Mouse (Mus musculus) lung, embryonic 15.5 days (tissue): ENCODE measurements around the gene Morc4. TPM values are rescaled to one million over a fixed set of nuclear protein-coding genes. Genes with fewer than 3 reads are reported as not detected.

Experiments used
- ATAC-seq: fragments of 200-750 bp; cut with Nextera tagmentation; 2 replicates; pipeline ENCODE4 v1.8.0; 2017; ENCODE audit warnings: moderate number of reproducible peaks, borderline replicate concordance; ENCODE audit not compliant: low FRiP score, low TSS enrichment; ENCODE audit errors: extremely low read depth
- H3K27ac ChIP-seq: fragments of 300-500 bp; sonication (generic); 2 replicates; pipeline ENCODE4 v1.5.1; 2015; ENCODE audit warnings: moderate library complexity, mild to moderate bottlenecking, inconsistent platforms
- H3K27me3 ChIP-seq: fragments of 300-500 bp; sonication (generic); 2 replicates; pipeline ENCODE4 v1.6.1; 2015; ENCODE audit warnings: inconsistent platforms
- H3K36me3 ChIP-seq: fragments of 300-500 bp; sonication (generic); 2 replicates; pipeline ENCODE4 v1.6.1; 2015; ENCODE audit warnings: inconsistent platforms
- H3K4me1 ChIP-seq: fragments of 300-500 bp; sonication (generic); 2 replicates; pipeline ENCODE4 v1.6.1; 2015; ENCODE audit warnings: inconsistent platforms
- H3K4me2 ChIP-seq: fragments of 300-500 bp; sonication (generic); 2 replicates; pipeline ENCODE4 v1.6.1; 2015; ENCODE audit warnings: inconsistent platforms, mild to moderate bottlenecking, moderate library complexity
- H3K4me3 ChIP-seq: fragments of 300-500 bp; sonication (generic); 2 replicates; pipeline ENCODE4 v1.5.1; 2015; ENCODE audit warnings: mild to moderate bottlenecking, inconsistent platforms
- H3K9ac ChIP-seq: fragments of 300-500 bp; sonication (generic); 2 replicates; pipeline ENCODE4 v1.6.1; 2015; ENCODE audit warnings: inconsistent platforms
- H3K9me3 ChIP-seq: fragments of 300-500 bp; sonication (generic); 2 replicates; pipeline ENCODE4 v1.6.1; 2016; ENCODE audit warnings: inconsistent platforms
- WGBS: fragments of 180-500 bp; shearing (Covaris S2); methylation state at CpG from one replicate; pipeline ENCODE4 v1.1.7; 2015; 5-methylcytosine and 5-hydroxymethylcytosine counted together
- polyA plus RNA-seq: library from polyadenylated mRNA; unstranded; fragments of >200 nt; fragmentation: Nextera tagmentation; extraction: Ambion mirVana; gene quantifications from 2 replicates; pipeline ENCODE4 v1.2.1, GENCODE M21; 2015

The Morc4 gene
- polyA plus RNA-seq, 1 experiment from 2014 or later = 16.1 TPM

DNA sequence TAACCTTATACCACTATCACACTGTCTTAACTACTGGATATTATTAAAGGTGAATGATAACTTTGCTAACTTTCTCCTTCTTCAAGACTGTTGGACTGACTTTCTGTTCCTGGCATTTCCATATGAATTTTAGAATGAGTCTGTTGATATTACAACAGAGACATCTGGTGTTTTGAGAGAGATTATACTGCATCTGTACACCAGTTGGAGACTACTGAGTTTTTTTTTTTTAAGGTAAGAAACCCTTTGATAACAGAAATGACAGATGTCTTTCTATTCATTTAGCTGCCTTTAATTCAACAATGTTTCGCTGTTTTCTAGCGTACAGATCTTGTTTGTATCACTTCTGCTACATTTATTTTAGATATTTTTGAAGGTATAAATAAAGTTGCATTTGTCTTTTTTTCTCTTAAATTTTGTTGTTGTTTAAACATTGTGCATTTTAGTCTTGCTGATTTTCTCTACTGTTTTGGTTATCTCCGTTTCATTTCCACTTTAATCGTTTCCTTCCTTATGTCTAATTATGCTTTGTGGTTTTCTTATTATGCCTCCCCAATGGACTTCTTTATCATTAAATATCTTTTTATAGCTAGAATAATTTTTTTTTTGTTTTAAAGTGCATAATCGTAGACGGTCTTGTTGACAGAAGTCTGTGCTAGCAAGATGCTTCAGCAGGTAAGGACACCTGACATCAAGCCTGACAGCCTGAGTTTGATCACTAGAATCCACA lies 42.9 kb downstream of the Morc4 start:
- Histone ChIP-seq H3K9me3 (no peaks in the 10 kb centered on the region), H3K27ac (no peak overlapping the region), H3K27me3 (no peaks in the 10 kb centered on the region), H3K36me3 (no peaks in the 10 kb centered on the region), H3K9ac (no peak overlapping the region), H3K4me2 (no peak overlapping the region), H3K4me3 (no peak overlapping the region), H3K4me1 (no peaks in the 10 kb centered on the region)
- 86% methylated on average over 6 of the region's 6 CpGs for WGBS
- no peak for ATAC-seq

- no peak overlapping the region for H3K4me2 ChIP-seq
- H3K27me3 ChIP-seq = no peaks in the 10 kb centered on the region
- 80% methylated on average over 4 of the region's 4 CpGs for WGBS
- H3K4me1 ChIP-seq = no peaks in the 10 kb centered on the region
- H3K27ac ChIP-seq = no peak overlapping the region
- H3K4me3 ChIP-seq = no peak overlapping the region
- no peaks in the 10 kb centered on the region for H3K36me3 ChIP-seq
- no peaks in the 10 kb centered on the region for H3K9me3 ChIP-seq
- no peak for ATAC-seq
- no peak overlapping the region for H3K9ac ChIP-seq
These were observed 44.6 kb downstream of the Morc4 start for GRCm38 (mm10) chrX:139826926-139827325.

DNA sequence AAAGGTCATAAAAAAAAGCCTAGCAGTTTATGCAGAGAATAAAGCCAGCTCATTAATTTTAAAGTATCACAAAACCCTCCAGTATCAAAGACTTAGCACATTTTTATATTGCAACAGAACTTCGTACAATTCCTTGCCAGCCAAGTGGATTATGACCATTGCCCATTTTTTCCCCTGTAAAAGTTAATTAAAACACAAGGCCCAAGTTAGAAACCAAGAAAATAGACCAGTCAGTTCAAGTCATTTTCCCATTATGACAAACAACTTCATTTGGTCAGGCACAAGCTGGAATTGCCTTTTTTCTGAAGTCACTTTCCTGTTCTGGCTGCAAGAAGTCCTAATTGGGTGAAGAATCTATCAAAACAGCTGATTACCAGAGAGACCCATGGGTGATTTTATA lies 46.1 kb downstream of the Morc4 start:
- no peaks in the 10 kb centered on the region for H3K4me1 ChIP-seq
- no peak overlapping the region for H3K4me3 ChIP-seq
- H3K27me3 ChIP-seq = no peaks in the 10 kb centered on the region
- no peak for ATAC-seq
- WGBS = 79% methylated on average over 1 of the region's 1 CpGs
- H3K27ac ChIP-seq = no peak overlapping the region
- H3K4me2 ChIP-seq = no peak overlapping the region
- H3K9ac ChIP-seq = no peak overlapping the region
- no peaks in the 10 kb centered on the region for H3K9me3 ChIP-seq
- no peaks in the 10 kb centered on the region for H3K36me3 ChIP-seq

GRCm38 (mm10) chrX:139815201-139815600 lies 56.3 kb downstream of the Morc4 start:
- Histone ChIP-seq H3K4me2 (no peak overlapping the region), H3K9me3 (no peaks in the 10 kb centered on the region), H3K4me3 (no peak overlapping the region), H3K27me3 (no peaks in the 10 kb centered on the region), H3K27ac (no peak overlapping the region), H3K4me1 (no peaks in the 10 kb centered on the region), H3K9ac (no peak overlapping the region), H3K36me3 (no peaks in the 10 kb centered on the region)
- 55% methylated on average over 5 of the region's 5 CpGs for WGBS
- no peak for ATAC-seq

GRCm38 (mm10) chrX:139814018-139814635 lies 57.4 kb downstream of the Morc4 start:
- no peaks in the 10 kb centered on the region for H3K36me3 ChIP-seq
- no peaks in the 10 kb centered on the region for H3K27me3 ChIP-seq
- H3K27ac ChIP-seq = no peak overlapping the region
- WGBS = 70% methylated on average over 8 of the region's 8 CpGs
- no peak overlapping the region for H3K4me3 ChIP-seq
- H3K4me1 ChIP-seq = no peaks in the 10 kb centered on the region
- no peak overlapping the region for H3K9ac ChIP-seq
- H3K9me3 ChIP-seq = no peaks in the 10 kb centered on the region
- no peak overlapping the region for H3K4me2 ChIP-seq
- no peak for ATAC-seq

DNA sequence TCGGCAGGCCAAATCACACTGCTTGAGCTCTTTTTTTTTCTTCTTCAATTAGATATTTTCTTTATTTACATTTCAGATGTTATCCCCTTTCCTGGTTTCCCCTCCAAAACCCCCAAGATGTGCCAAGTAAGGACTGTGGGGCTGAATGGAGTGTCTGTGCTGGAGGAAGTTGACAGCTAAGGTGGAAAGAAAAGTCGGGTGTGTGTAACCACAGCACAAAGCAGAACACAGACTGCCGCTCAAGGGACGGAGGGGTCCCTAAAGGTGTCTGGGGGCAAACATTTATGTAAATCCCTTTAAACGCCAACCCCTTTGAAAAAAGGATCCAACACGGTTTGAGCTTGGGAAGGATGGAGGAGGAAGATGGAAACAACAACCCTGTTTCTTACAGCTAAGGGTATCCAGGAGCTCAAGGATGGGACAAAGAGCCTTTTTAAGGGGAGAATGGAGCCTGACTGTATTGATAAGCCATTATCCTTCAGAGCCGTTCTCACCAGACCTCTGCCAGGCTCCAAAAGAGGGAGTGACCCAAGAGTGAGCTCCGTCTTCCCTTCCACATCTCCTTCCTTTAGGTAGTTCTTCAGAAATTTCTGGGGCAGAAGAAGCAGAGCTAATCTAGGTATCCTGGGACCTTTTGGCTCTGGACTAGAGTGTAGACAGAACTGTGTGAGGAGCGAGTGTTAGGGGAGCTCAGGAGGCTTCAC lies 58.0 kb downstream of the Morc4 start:
- 74% methylated on average over 9 of the region's 9 CpGs for WGBS
- H3K4me3 ChIP-seq = no peak overlapping the region

GRCm38 (mm10) chrX:139812636-139813298 lies 58.7 kb downstream of the Morc4 start:
- WGBS = 69% methylated on average over 3 of the region's 3 CpGs

More for the DNA sequence above, 58.0 kb downstream of the Morc4 start:
- H3K9me3 ChIP-seq = no peaks in the 10 kb centered on the region
- H3K27ac ChIP-seq = no peak overlapping the region
- H3K9ac ChIP-seq = no peak overlapping the region
- H3K4me2 ChIP-seq = no peak overlapping the region
- no peak for ATAC-seq
- no peaks in the 10 kb centered on the region for H3K36me3 ChIP-seq
- no peaks in the 10 kb centered on the region for H3K27me3 ChIP-seq
- no peaks in the 10 kb centered on the region for H3K4me1 ChIP-seq

DNA sequence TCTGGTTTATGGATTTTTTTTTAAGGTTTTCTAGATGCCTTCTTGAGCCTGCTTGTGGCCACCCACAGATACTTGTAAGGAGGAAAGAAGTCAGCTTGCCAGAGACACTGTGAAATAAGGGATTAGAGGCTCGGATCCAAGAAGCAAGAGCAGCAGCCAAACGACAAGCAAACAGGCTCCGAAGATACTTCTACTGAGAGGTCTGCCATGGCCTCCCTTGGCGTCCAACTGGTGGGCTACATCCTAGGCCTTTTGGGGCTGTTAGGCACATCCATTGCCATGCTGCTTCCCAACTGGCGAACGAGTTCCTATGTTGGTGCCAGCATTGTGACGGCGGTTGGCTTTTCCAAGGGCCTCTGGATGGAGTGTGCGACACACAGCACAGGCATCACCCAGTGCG lies 63.0 kb downstream of the Morc4 start:
- Histone ChIP-seq H3K4me1 (no peaks in the 10 kb centered on the region), H3K27me3 (no peaks in the 10 kb centered on the region), H3K9ac (no peak overlapping the region), H3K27ac (no peak overlapping the region), H3K9me3 (no peaks in the 10 kb centered on the region), H3K4me2 (no peak overlapping the region), H3K36me3 (no peaks in the 10 kb centered on the region), H3K4me3 (no peak overlapping the region)
- ATAC-seq = no peak
- 90% methylated on average over 10 of the region's 10 CpGs for whole genome bisulfite sequencing

More at GRCm38 (mm10) chrX:139812636-139813298, 58.7 kb downstream of the Morc4 start:
- no peaks in the 10 kb centered on the region for H3K4me1 ChIP-seq
- no peak overlapping the region for H3K9ac ChIP-seq
- H3K27ac ChIP-seq = no peak overlapping the region
- H3K4me2 ChIP-seq = no peak overlapping the region
- no peaks in the 10 kb centered on the region for H3K36me3 ChIP-seq
- no peak for ATAC-seq
- no peaks in the 10 kb centered on the region for H3K9me3 ChIP-seq
- no peak overlapping the region for H3K4me3 ChIP-seq
- no peaks in the 10 kb centered on the region for H3K27me3 ChIP-seq

DNA sequence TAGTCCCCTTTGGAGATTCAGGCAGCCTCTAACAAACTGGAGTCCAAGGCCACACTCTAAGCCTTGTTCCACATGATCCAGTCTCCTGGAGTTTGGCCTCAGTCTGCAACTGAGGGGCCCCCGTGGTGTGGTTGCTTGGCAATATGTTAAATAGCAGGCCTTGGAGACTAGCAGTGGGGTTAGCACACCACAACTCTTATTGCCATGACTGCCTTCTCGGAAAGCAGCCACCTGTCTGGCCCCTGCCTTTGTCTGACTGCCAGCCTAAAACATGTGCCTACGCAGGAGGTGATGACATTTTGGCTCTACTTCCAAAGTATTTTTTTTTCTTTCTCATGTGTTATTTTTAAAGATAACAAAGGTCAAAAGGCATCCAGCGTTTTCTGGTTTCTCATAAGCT lies 63.4 kb downstream of the Morc4 start:
- Histone ChIP-seq H3K27me3 (no peaks in the 10 kb centered on the region), H3K4me3 (no peak overlapping the region), H3K4me1 (no peaks in the 10 kb centered on the region), H3K27ac (no peak overlapping the region), H3K36me3 (no peaks in the 10 kb centered on the region), H3K9me3 (no peaks in the 10 kb centered on the region), H3K4me2 (no peak overlapping the region), H3K9ac (no peak overlapping the region)
- ATAC-seq = no peak
- 47% methylated on average over 4 of the region's 4 CpGs for WGBS

DNA sequence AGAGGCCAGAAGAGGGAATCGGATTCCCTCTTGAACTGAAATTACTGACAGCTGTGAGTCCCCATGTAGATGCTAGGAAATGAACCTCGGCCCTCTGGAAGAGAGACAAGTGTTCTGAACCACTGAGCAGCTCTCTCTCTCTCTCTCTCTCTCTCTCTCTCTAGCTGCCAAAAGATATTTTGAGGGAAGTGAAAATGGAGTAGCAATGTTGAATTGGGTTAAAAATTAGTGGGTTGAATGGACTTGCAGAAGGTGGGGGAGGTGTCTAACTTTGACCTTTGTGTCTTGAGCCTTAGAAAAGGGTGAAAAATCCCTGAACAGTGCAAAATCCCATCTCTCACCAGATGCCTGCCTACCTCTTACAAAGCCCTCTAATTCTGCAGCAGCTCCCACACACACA lies 64.1 kb downstream of the Morc4 start:
- Histone ChIP-seq H3K9me3 (no peaks in the 10 kb centered on the region), H3K27me3 (no peaks in the 10 kb centered on the region), H3K36me3 (no peaks in the 10 kb centered on the region), H3K9ac (no peak overlapping the region), H3K4me1 (no peaks in the 10 kb centered on the region), H3K4me2 (no peak overlapping the region), H3K4me3 (no peak overlapping the region), H3K27ac (no peak overlapping the region)
- no peak for ATAC-seq
- WGBS = 72% methylated on average over 2 of the region's 2 CpGs

GRCm38 (mm10) chrX:139805918-139806317 lies 65.6 kb downstream of the Morc4 start:
- ATAC-seq = no peak
- no peaks in the 10 kb centered on the region for H3K36me3 ChIP-seq
- 75% methylated on average over 4 of the region's 4 CpGs for WGBS

GRCm38 (mm10) chrX:139803028-139803427 lies 68.4 kb downstream of the Morc4 start:
- Histone ChIP-seq H3K4me3 (no peak overlapping the region), H3K27ac (no peak overlapping the region), H3K27me3 (no peaks in the 10 kb centered on the region), H3K9me3 (no peaks in the 10 kb centered on the region), H3K36me3 (no peaks in the 10 kb centered on the region), H3K9ac (no peak overlapping the region), H3K4me2 (no peak overlapping the region), H3K4me1 (no peaks in the 10 kb centered on the region)
- no peak for ATAC-seq
- WGBS = 59% methylated on average over 2 of the region's 2 CpGs

More at GRCm38 (mm10) chrX:139805918-139806317, 65.6 kb downstream of the Morc4 start:
- no peak overlapping the region for H3K4me2 ChIP-seq
- H3K9ac ChIP-seq = no peak overlapping the region
- H3K4me1 ChIP-seq = no peaks in the 10 kb centered on the region
- no peaks in the 10 kb centered on the region for H3K27me3 ChIP-seq
- H3K27ac ChIP-seq = no peak overlapping the region
- no peak overlapping the region for H3K4me3 ChIP-seq
- no peaks in the 10 kb centered on the region for H3K9me3 ChIP-seq
